Mouse (Mus musculus): ENCODE measurements around the gene Ddost. TPM values are rescaled to one million over a fixed set of nuclear protein-coding genes. Genes with fewer than 3 reads are reported as not detected.

The Ddost gene
- polyA plus RNA-seq, 1 experiment from 2014 or later: 429 TPM

- H3K27ac ChIP-seq: no peak overlapping the region
- H3K36me3 ChIP-seq: no peaks in the 10 kb centered on the region
- H3K4me2 ChIP-seq: no peak overlapping the region
- H3K4me1 ChIP-seq: 0 out of 2 replicates have a peak, but pooled peaks cover 5% of the 10 kb centered on the region
- 66% methylated on average over 6 of the region's 6 CpGs for WGBS
- no peak overlapping the region for H3K9ac ChIP-seq
- H3K4me3 ChIP-seq: no peak overlapping the region
- no peaks in the 10 kb centered on the region for H3K27me3 ChIP-seq
- no peak for ATAC-seq (ENCODE audit: borderline replicate concordance, extremely low read depth, low FRiP score, low TSS enrichment)
- H3K9me3 ChIP-seq: no peaks in the 10 kb centered on the region
These were observed 38.2 kb downstream of the Ddost start for GRCm38 (mm10) chr4:138342778-138343177.

GRCm38 (mm10) chr4:138343341-138343837 lies 38.9 kb downstream of the Ddost start:
- no peak overlapping the region for H3K4me3 ChIP-seq
- no peaks in the 10 kb centered on the region for H3K36me3 ChIP-seq
- H3K9ac ChIP-seq: no peak overlapping the region
- no peak for ATAC-seq (ENCODE audit: borderline replicate concordance, extremely low read depth, low FRiP score, low TSS enrichment)
- no peak overlapping the region for H3K4me2 ChIP-seq
- H3K27me3 ChIP-seq: no peaks in the 10 kb centered on the region
- 0 out of 2 replicates have a peak, but pooled peaks cover 5% of the 10 kb centered on the region for H3K4me1 ChIP-seq
- whole genome bisulfite sequencing: 48% methylated on average over 10 of the region's 10 CpGs
- no peak overlapping the region for H3K27ac ChIP-seq
- H3K9me3 ChIP-seq: no peaks in the 10 kb centered on the region

- Histone ChIP-seq H3K27ac (no peak overlapping the region), H3K9me3 (no peaks in the 10 kb centered on the region), H3K4me2 (no peak overlapping the region), H3K4me3 (no peak overlapping the region), H3K36me3 (no peaks in the 10 kb centered on the region), H3K4me1 (0 out of 2 replicates have a peak, but pooled peaks cover 5% of the 10 kb centered on the region), H3K9ac (no peak overlapping the region), H3K27me3 (no peaks in the 10 kb centered on the region)
- 69% methylated on average over 9 of the region's 9 CpGs for WGBS
- ATAC-seq (ENCODE audit: borderline replicate concordance, extremely low read depth, low FRiP score, low TSS enrichment): no peak
These were observed 40.5 kb downstream of the Ddost start for GRCm38 (mm10) chr4:138344891-138345545.

GRCm38 (mm10) chr4:138347280-138347679 lies 42.8 kb downstream of the Ddost start:
- no peak for ATAC-seq (ENCODE audit: borderline replicate concordance, extremely low read depth, low FRiP score, low TSS enrichment)

GRCm38 (mm10) chr4:138348716-138349115 lies 44.2 kb downstream of the Ddost start:
- Histone ChIP-seq H3K27ac (no peak overlapping the region), H3K36me3 (no peaks in the 10 kb centered on the region), H3K4me3 (no peak overlapping the region), H3K4me1 (0 out of 2 replicates have a peak, but pooled peaks cover 5% of the 10 kb centered on the region), H3K27me3 (no peaks in the 10 kb centered on the region), H3K9me3 (no peaks in the 10 kb centered on the region), H3K9ac (no peak overlapping the region), H3K4me2 (no peak overlapping the region)
- no peak for ATAC-seq (ENCODE audit: borderline replicate concordance, extremely low read depth, low FRiP score, low TSS enrichment)
- 69% methylated on average over 7 of the region's 7 CpGs for WGBS

More at GRCm38 (mm10) chr4:138347280-138347679, 42.8 kb downstream of the Ddost start:
- no peak overlapping the region for H3K27ac ChIP-seq
- WGBS: 74% methylated on average over 1 of the region's 1 CpGs
- no peaks in the 10 kb centered on the region for H3K27me3 ChIP-seq
- no peak overlapping the region for H3K4me2 ChIP-seq
- H3K9ac ChIP-seq: no peak overlapping the region
- H3K4me1 ChIP-seq: 0 out of 2 replicates have a peak, but pooled peaks cover 5% of the 10 kb centered on the region
- H3K9me3 ChIP-seq: no peaks in the 10 kb centered on the region
- no peak overlapping the region for H3K4me3 ChIP-seq
- no peaks in the 10 kb centered on the region for H3K36me3 ChIP-seq

- Histone ChIP-seq H3K4me3 (no peak overlapping the region), H3K27me3 (no peaks in the 10 kb centered on the region), H3K4me1 (no peaks in the 10 kb centered on the region), H3K4me2 (no peak overlapping the region), H3K9me3 (no peaks in the 10 kb centered on the region), H3K9ac (no peak overlapping the region), H3K36me3 (no peaks in the 10 kb centered on the region), H3K27ac (no peak overlapping the region)
- no peak for ATAC-seq (ENCODE audit: borderline replicate concordance, extremely low read depth, low FRiP score, low TSS enrichment)
- WGBS: 87% methylated on average over 5 of the region's 5 CpGs
These were observed 47.3 kb downstream of the Ddost start for GRCm38 (mm10) chr4:138351821-138352220.

GRCm38 (mm10) chr4:138352692-138353091 lies 48.2 kb downstream of the Ddost start:
- no peaks in the 10 kb centered on the region for H3K4me1 ChIP-seq
- no peak overlapping the region for H3K4me3 ChIP-seq
- 85% methylated on average over 6 of the region's 6 CpGs for WGBS
- H3K36me3 ChIP-seq: no peaks in the 10 kb centered on the region
- no peak overlapping the region for H3K9ac ChIP-seq
- H3K27ac ChIP-seq: no peak overlapping the region
- H3K4me2 ChIP-seq: no peak overlapping the region
- H3K27me3 ChIP-seq: no peaks in the 10 kb centered on the region
- H3K9me3 ChIP-seq: no peaks in the 10 kb centered on the region
- no peak for ATAC-seq (ENCODE audit: borderline replicate concordance, extremely low read depth, low FRiP score, low TSS enrichment)

- ATAC-seq (ENCODE audit: borderline replicate concordance, extremely low read depth, low FRiP score, low TSS enrichment): no peak; the same call in 1 of the 2 replicates
- no peaks in the 10 kb centered on the region for H3K27me3 ChIP-seq
- H3K9ac ChIP-seq: no peak overlapping the region
- H3K4me3 ChIP-seq: no peak overlapping the region
- H3K4me2 ChIP-seq: no peak overlapping the region
- H3K4me1 ChIP-seq: no peaks in the 10 kb centered on the region
- no peaks in the 10 kb centered on the region for H3K36me3 ChIP-seq
- no peak overlapping the region for H3K27ac ChIP-seq
- 70% methylated on average over 10 of the region's 10 CpGs for WGBS
- no peaks in the 10 kb centered on the region for H3K9me3 ChIP-seq
These were observed 49.1 kb downstream of the Ddost start for GRCm38 (mm10) chr4:138353438-138354171.

- Histone ChIP-seq H3K36me3 (no peaks in the 10 kb centered on the region), H3K27me3 (no peaks in the 10 kb centered on the region), H3K4me3 (no peak overlapping the region), H3K4me2 (no peak overlapping the region), H3K4me1 (no peaks in the 10 kb centered on the region), H3K9me3 (no peaks in the 10 kb centered on the region), H3K27ac (no peak overlapping the region), H3K9ac (no peak overlapping the region)
- 88% methylated on average over 2 of the region's 2 CpGs for WGBS
- no peak for ATAC-seq (ENCODE audit: borderline replicate concordance, extremely low read depth, low FRiP score, low TSS enrichment)
These were observed 51.0 kb downstream of the Ddost start for GRCm38 (mm10) chr4:138355496-138355895.

GRCm38 (mm10) chr4:138356141-138356540 lies 51.6 kb downstream of the Ddost start:
- H3K9me3 ChIP-seq: no peaks in the 10 kb centered on the region
- H3K27me3 ChIP-seq: no peaks in the 10 kb centered on the region
- H3K4me3 ChIP-seq: no peak overlapping the region
- H3K27ac ChIP-seq: no peak overlapping the region
- no peak overlapping the region for H3K9ac ChIP-seq
- H3K4me2 ChIP-seq: no peak overlapping the region
- no peaks in the 10 kb centered on the region for H3K36me3 ChIP-seq
- 76% methylated on average over 8 of the region's 8 CpGs for WGBS
- H3K4me1 ChIP-seq: no peaks in the 10 kb centered on the region
- ATAC-seq (ENCODE audit: borderline replicate concordance, extremely low read depth, low FRiP score, low TSS enrichment): no peak

GRCm38 (mm10) chr4:138356551-138356950 lies 52.0 kb downstream of the Ddost start:
- Histone ChIP-seq H3K27ac (no peak overlapping the region), H3K27me3 (no peaks in the 10 kb centered on the region), H3K9me3 (no peaks in the 10 kb centered on the region), H3K9ac (no peak overlapping the region), H3K4me1 (no peaks in the 10 kb centered on the region), H3K4me2 (no peak overlapping the region), H3K4me3 (no peak overlapping the region), H3K36me3 (no peaks in the 10 kb centered on the region)
- WGBS: 91% methylated on average over 12 of the region's 12 CpGs
- no peak for ATAC-seq (ENCODE audit: borderline replicate concordance, extremely low read depth, low FRiP score, low TSS enrichment)

GRCm38 (mm10) chr4:138358176-138358575 lies 53.6 kb downstream of the Ddost start:
- H3K9ac ChIP-seq: no peak overlapping the region
- H3K36me3 ChIP-seq: no peaks in the 10 kb centered on the region
- H3K4me1 ChIP-seq: no peaks in the 10 kb centered on the region
- H3K27ac ChIP-seq: no peak overlapping the region
- no peaks in the 10 kb centered on the region for H3K9me3 ChIP-seq
- no peak overlapping the region for H3K4me3 ChIP-seq
- no peaks in the 10 kb centered on the region for H3K27me3 ChIP-seq
- 76% methylated on average over 3 of the region's 3 CpGs for WGBS
- no peak for ATAC-seq (ENCODE audit: borderline replicate concordance, extremely low read depth, low FRiP score, low TSS enrichment)
- no peak overlapping the region for H3K4me2 ChIP-seq

Measured in lung, embryonic 15.5 days (tissue).